Mouse (Mus musculus) heart, adult 2 months (tissue): ENCODE results near the gene Ssh1. TPM values are rescaled to one million over a fixed set of nuclear protein-coding genes. Genes with fewer than 3 reads are reported as not detected.

ENCODE experiments used
- DNase-seq, 2 experiments: peaks; one replicate each; pipeline ENCODE4 v3.0.0; 2021
- H3K27ac ChIP-seq: fragments of 200-600 bp; 2 replicates; pipeline ENCODE4 v1.8.1; 2022
- H3K27me3 ChIP-seq: fragments of 200-500 bp; 2 replicates; pipeline ENCODE4 v1.6.1; 2012; ENCODE audit warnings: mild to moderate bottlenecking, low read length, inconsistent platforms, mixed read lengths; ENCODE audit not compliant: control insufficient read depth, insufficient read depth
- H3K36me3 ChIP-seq: fragments of 200-500 bp; 2 replicates; pipeline ENCODE4 v1.6.1; 2012; ENCODE audit warnings: low read length, inconsistent platforms; ENCODE audit not compliant: control insufficient read depth, insufficient read depth
- H3K4me1 ChIP-seq: fragments of 200-500 bp; 2 replicates; pipeline ENCODE4 v1.6.1; 2011; ENCODE audit warnings: low read length; ENCODE audit not compliant: control insufficient read depth, insufficient read depth
- H3K4me3 ChIP-seq: fragments of 200-600 bp; 2 replicates; pipeline ENCODE4 v1.8.1; 2022
- H3K79me2 ChIP-seq: fragments of 200-500 bp; replicated peaks from 2 replicates; pipeline ENCODE4 v1.6.1; 2012; ENCODE audit warnings: mild to moderate bottlenecking, inconsistent platforms, low read length, moderate library complexity, mixed read lengths; ENCODE audit not compliant: control insufficient read depth, insufficient read depth
- H3K9ac ChIP-seq: fragments of 200-500 bp; 2 replicates; pipeline ENCODE4 v1.6.1; 2012; ENCODE audit warnings: low read depth, mild to moderate bottlenecking, control low read depth, inconsistent platforms, low read length, mixed read lengths
- CTCF ChIP-seq: fragments of 200-600 bp; IDR thresholded peaks from 2 replicates; pipeline ENCODE4 v1.8.1; 2022; ENCODE audit warnings: antibody characterized with exemption, mild to moderate bottlenecking, moderate library complexity
- EP300 ChIP-seq: fragments of 200-500 bp; IDR thresholded peaks from 2 replicates; pipeline ENCODE4 v1.6.1; 2011; ENCODE audit warnings: low read depth, low read length, control low read depth; ENCODE audit not compliant: insufficient read depth
- POLR2A ChIP-seq: fragments of 200-500 bp; IDR thresholded peaks from 2 replicates; pipeline ENCODE4 v1.6.1; 2011; ENCODE audit warnings: mild to moderate bottlenecking, low read depth, low read length, control low read depth; ENCODE audit not compliant: insufficient read depth
- WGBS: fragments of 180-500 bp; shearing (Covaris S2); methylation state at CpG from one replicate; pipeline ENCODE4 v1.1.7; 2018; 5-methylcytosine and 5-hydroxymethylcytosine counted together
- intact Hi-C: fragments of 180-260 bp; cut with DNase I; formaldehyde crosslinking; loops from one replicate; pipeline ENCODE4 v1.15.1; 2025
- polyA plus RNA-seq: library from polyadenylated mRNA; depleted of rRNA; stranded (reverse); fragments of >200 nt; gene quantifications from 2 replicates; pipeline ENCODE4 v1.2.3, GENCODE M21; 2012
- total RNA-seq, 2 experiments: library from RNA; stranded (reverse); gene quantifications; 2 replicates each; pipeline ENCODE4 v1.2.3; 2021

Ssh1 gene
- total and polyA plus RNA-seq, 3 experiments, result 7.4 to 15.2 (median 13.4) TPM

DNA sequence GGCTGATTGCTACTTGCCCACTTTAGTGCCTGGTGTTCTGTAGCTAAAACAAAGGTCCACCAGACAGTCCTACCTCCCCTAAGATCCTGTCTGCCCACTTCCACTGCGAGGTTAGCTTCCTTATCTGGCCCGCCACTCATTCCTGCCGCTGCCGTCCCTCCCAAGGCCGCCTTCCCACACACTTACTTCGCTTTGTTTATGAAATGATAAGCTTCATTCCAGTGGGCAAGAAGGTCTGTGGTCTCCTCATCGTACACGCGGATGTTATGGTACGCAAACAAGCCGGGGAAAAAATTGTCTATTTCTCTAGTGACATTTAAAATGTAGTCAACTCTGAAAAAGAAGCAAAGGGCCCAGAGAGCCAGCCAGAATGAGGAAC lies 42.0 kb downstream of the Ssh1 start:
- H3K9ac ChIP-seq, result no peak overlapping the region
- WGBS, result 51% methylated on average over 11 of the region's 11 CpGs
- intact Hi-C loops, result loop anchor here (5.0 kb wide), 1 partner anchor 179 kb away; the partner anchor contains the start of genes Iscu and Sart3
- peaks cover 2% of the 10 kb centered on the region; the same call in 1 of the 2 replicates for H3K4me1 ChIP-seq
- no peak overlapping the region for H3K4me3 ChIP-seq
- no peak overlapping the region; the same call in 1 of the 2 replicates for H3K27ac ChIP-seq
- no peaks in the 10 kb centered on the region for H3K79me2 ChIP-seq
- DNase-seq, result no peak
- no peaks in the 10 kb centered on the region for H3K36me3 ChIP-seq
- TF ChIP-seq EP300 (no peak), POLR2A (no peak)
- H3K27me3 ChIP-seq, result no peaks in the 10 kb centered on the region

DNA sequence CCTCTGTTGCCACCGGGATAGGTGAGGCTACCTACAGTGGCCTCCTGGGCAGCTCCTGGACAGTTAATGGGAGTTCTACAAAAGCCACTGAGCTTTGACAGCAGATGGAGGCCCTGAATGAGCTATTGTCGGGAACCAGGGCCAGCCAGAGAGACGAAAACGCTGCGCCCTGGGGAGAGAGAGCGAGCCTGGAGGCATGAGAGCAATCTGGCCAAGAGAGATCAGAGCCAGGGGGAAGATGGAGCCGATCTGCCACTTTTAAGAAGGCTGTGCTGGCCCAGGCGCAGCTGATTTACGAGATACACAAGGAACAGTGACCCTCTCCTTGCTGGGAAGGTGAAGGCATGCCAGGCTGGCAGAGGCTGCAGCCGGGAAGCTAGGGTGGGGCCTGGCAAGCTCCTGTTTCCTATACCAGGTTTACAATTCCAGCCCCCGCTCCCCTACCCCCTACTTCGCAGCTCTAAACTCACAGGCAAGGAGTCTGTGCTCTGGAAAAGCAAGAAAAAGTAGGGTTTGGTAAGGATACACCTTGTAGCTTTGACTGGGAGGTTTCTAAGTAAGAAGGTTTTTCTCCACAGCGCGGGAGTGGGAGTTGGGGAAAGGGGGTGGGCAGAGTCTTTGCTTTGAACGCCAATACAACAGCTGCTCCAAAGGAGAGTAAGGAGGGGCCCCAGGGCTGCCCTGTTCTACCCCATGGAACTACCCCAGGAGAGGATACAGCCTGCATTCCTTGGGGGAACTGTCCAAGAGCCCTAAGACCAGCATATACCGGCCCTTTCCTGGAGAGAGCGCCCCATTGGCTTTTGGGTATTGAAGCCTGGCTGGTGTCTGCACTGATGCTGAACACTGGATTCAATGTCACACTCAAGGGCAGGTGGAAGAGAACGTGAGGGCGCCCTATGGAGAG lies 42.7 kb downstream of the Ssh1 start:
- H3K9ac ChIP-seq, result no peak overlapping the region
- WGBS, result 76% methylated on average over 19 of the region's 19 CpGs
- TF ChIP-seq POLR2A, result no peak
- no peak for TF ChIP-seq CTCF
- TF ChIP-seq EP300, result no peak

GRCm38 (mm10) chr5:113950133-113950532 lies 43.6 kb downstream of the Ssh1 start:
- no peak for DNase-seq
- Histone ChIP-seq H3K36me3 (no peaks in the 10 kb centered on the region), H3K4me1 (0 out of 2 replicates have a peak, but pooled peaks cover 2% of the 10 kb centered on the region), H3K4me3 (no peak overlapping the region), H3K27ac (no peak overlapping the region), H3K9ac (no peak overlapping the region), H3K79me2 (no peaks in the 10 kb centered on the region), H3K27me3 (no peaks in the 10 kb centered on the region)
- WGBS, result 78% methylated on average over 17 of the region's 17 CpGs
- TF ChIP-seq CTCF (no peak), EP300 (no peak), POLR2A (no peak)
- intact Hi-C loops, result loop anchor here (5.0 kb wide), 1 partner anchor 178 kb away; the partner anchor contains the start of genes Iscu and Sart3

More for the DNA sequence above, 42.7 kb downstream of the Ssh1 start:
- DNase-seq, result no peak
- peaks cover 2% of the 10 kb centered on the region; the same call in 1 of the 2 replicates for H3K4me1 ChIP-seq
- no peak overlapping the region for H3K4me3 ChIP-seq
- H3K36me3 ChIP-seq, result no peaks in the 10 kb centered on the region
- intact Hi-C loops, result loop anchor here (5.0 kb wide), 1 partner anchor 179 kb away; the partner anchor contains the start of genes Iscu and Sart3
- no peaks in the 10 kb centered on the region for H3K79me2 ChIP-seq
- no peak overlapping the region; the same call in 1 of the 2 replicates for H3K27ac ChIP-seq
- no peaks in the 10 kb centered on the region for H3K27me3 ChIP-seq

GRCm38 (mm10) chr5:113947280-113947679 lies 46.4 kb downstream of the Ssh1 start:
- no peak overlapping the region for H3K9ac ChIP-seq
- H3K79me2 ChIP-seq, result no peaks in the 10 kb centered on the region; the same call in 1 of the 2 replicates
- WGBS, result 73% methylated on average over 2 of the region's 2 CpGs
- H3K27ac ChIP-seq, result no peak overlapping the region
- no peaks in the 10 kb centered on the region for H3K36me3 ChIP-seq
- no peaks in the 10 kb centered on the region; the same call in 1 of the 2 replicates for H3K4me1 ChIP-seq
- no peak for DNase-seq
- intact Hi-C loops, result no loop called here
- no peaks in the 10 kb centered on the region for H3K27me3 ChIP-seq
- H3K4me3 ChIP-seq, result no peak overlapping the region
- TF ChIP-seq POLR2A (no peak), CTCF (peak; percentile 57), EP300 (no peak)

DNA sequence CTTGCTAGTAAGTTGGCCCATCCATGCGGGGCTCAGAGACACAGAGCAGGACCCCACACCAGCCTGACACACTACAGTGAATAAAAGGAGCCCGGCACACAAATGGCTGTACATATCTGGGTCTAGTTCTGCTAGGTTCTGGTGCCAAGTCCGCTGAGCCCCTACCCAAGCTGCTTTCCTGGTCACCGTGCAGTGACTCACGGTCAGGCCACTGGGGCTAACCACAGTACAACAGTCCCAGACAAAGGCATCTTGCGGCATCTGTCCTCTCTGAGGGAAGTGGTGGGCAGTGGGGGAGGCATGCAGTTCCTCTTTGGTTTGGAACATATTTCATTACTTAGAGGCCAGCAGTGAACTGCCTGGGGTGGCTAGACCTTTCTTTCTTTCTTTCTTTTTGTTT lies 48.6 kb downstream of the Ssh1 start:
- H3K9ac ChIP-seq, result no peak overlapping the region
- no peaks in the 10 kb centered on the region for H3K36me3 ChIP-seq
- H3K27ac ChIP-seq, result no peak overlapping the region
- H3K27me3 ChIP-seq, result no peaks in the 10 kb centered on the region
- H3K4me3 ChIP-seq, result no peak overlapping the region
- whole genome bisulfite sequencing, result 90% methylated on average over 6 of the region's 6 CpGs
- H3K79me2 ChIP-seq, result no peaks in the 10 kb centered on the region; the same call in 1 of the 2 replicates
- intact Hi-C loops, result no loop called here
- TF ChIP-seq CTCF (no peak), POLR2A (no peak), EP300 (no peak)
- no peaks in the 10 kb centered on the region; the same call in 1 of the 2 replicates for H3K4me1 ChIP-seq
- peak in 1 of 2 experiments; percentile 59 for DNase-seq

DNA sequence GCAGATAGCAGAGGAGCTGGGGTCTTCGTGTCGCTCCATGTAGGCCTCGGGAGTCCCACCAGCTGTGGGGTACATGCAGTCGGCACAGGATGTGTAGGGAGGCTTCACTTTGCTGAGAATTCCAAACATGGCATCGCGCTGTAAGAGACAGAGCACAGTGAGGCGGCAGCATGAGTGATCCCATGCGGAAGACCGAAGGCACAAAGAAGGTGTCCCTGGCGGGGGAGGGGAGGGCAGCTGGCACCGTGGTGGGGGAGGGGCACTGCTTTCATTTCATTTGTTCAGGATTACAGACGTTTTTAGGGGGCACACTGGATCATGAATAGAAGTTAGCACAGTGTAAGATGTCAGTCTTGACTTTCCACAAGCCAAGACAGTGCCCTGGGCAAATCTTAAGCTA lies 50.4 kb downstream of the Ssh1 start:
- Histone ChIP-seq H3K27ac (no peak overlapping the region), H3K4me3 (no peak overlapping the region), H3K27me3 (no peaks in the 10 kb centered on the region), H3K79me2 (no peaks in the 10 kb centered on the region; the same call in 1 of the 2 replicates), H3K9ac (no peak overlapping the region), H3K4me1 (no peaks in the 10 kb centered on the region; the same call in 1 of the 2 replicates), H3K36me3 (no peaks in the 10 kb centered on the region)
- intact Hi-C loops, result no loop called here
- no peak for DNase-seq
- WGBS, result 86% methylated on average over 12 of the region's 12 CpGs
- TF ChIP-seq POLR2A (no peak), CTCF (no peak), EP300 (no peak)
